Mouse (Mus musculus): ENCODE measurements at regions not wholly inside any gene's neighbourhood (a gene's known extent, or its start where the extent isn't known, plus 50 kb on each side); places are given as distances from the start of the nearest gene placed in this dataset.

- no peak for DNase-seq
Observed at GRCm38 (mm10) chr2:110426881-110427280, 63.9 kb upstream of the Fibin start.

DNA sequence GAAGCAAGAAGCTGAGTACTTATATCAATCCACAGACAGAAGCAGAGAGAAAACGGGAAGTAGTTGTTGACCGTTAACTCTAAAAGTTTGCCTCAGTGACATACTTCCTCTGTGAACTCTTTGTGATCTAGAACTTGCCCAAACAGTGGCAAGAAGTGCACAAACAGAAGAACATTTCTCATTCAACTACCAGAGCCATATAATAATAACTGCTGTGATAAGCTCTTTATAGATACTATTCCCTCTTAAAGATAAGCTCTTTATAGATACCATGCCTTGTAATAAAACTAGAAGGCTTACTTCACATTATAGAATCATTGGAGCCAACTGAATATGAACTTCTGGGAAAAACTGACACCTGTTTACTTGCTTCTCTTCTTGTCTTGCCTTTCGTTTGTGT, 89.7 kb upstream of the Fibin start:
- no peak for DNase-seq

DNA sequence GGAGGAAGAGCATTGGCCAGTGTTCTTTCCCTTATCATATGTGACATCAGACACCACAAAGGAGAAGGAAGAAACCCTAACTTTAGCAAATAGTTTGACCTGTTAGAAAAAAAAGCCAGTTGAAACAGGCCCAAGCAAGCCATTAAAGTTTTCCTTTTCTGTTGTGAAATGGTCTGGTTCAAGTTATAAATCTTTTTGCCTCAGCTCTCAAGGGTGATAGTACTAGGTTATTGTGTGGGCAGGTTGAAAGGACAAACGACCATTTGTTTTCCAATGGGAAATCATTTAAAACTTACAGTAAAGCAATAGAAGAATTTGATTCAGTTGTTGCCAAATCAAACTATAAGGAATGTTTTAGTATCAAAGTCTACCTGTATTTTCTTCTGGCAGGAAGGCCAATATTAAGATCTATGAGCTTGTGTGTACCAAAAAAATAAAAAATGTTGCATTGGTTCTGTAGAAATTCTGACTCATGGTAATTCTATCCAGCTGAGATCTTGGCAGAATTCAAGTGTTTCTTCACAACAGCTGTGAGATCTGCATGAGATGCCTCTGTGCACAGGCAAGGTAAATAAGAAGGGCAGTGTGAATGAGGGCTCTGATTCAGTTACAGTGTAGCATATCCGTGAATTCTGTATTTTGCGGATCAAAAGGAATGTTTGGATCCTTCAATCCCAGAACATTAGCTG, 109.5 kb upstream of the Fibin start:
- DNase-seq = no peak

DNA sequence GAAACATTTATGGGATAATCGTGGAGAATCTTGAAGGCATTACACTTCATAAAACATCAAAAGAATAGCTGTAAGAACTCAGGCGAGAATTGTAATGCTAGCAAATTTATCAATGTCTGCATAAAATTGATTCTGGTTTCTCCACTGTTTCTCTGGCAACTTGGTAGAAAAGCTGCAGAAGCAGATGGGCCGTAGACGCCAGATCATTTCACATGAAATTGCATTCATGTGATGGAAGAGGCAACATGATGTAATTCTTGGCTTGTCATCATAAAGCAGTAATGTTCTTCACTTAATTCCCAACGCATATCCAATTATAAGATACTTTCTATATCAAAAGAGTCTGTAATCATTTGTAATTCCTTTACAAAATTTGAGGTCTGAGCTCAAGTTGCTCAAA, 113.6 kb upstream of the Fibin start:
- no peak for DNase-seq

DNA sequence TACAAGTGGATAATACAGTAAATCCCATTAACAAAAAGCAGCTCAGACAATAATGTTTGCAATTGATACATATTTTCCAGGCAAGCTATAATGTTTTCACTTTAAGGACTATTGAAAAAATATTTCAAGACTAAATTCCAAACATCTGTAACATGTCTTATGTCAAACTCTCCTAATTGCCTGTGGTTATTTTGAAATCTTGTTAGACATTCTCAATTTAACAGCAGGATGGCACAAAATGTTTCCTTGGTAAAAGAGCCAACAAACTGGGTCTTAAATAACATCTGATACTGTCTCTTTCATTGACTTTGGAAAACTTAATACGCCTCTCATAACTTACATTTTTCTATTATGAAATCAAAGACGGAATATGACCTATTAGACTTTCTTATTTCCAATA, 115.8 kb upstream of the Slc5a12 start:
- DNase-seq = no peak

DNA sequence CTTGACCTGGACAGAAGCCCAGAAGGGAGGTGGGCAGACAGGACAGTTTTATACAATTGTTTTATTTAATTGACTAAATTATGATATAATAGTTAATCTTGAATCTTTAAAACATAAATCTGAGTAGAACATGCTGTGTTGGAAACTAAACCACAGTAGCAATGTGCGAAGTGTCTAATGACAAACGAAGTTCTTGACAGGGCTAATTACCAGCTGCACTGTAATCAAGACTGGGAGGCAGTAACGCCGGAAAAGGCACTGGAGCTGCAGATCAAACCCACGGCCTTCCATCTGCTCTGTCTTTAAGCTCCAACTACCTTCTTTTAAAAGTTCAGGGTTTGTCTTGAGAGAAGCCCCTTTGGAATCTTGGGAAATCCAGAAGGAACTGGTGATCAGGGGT, 110.9 kb upstream of the Slc5a12 start:
- no peak for DNase-seq

DNA sequence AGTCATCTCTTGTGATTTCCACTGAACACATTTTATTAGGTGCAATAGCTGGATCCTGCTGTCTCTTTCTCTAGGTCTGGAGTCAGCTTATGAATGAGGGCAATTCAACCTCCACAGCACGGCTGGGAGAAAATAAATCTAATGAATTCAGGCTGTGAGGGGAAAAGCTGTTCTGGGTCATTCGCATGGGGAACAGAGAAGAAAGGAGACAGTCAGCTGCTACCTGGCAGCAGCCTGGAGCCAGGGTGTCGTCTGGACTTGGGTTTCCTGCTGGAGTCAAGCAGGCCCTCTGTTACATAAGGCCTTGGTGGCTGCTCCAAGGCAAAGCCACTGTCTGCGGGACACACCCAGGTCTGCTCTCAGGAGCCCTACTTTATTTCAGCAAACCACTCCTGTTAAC, 110.4 kb upstream of the Slc5a12 start:
- peak; percentile 22 for DNase-seq

DNA sequence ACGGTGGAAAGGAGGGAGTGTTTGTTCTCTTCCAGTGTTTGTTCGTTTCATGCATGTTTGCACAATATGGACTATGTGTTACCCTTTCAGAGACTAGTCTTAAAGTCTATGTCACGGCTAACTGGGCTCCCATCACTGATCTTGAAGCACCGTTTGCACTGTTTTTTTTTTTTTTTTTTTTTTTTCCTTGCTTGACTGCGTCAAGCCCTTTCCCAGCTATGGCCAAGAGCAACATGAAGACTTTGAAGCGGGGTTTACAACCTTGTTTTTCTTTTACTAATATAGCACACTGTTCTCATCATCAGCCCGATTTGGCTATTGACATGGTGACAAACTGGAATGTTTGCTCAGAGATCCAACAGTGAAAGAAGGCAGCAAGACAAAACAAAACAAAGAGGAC, 109.1 kb upstream of the Slc5a12 start:
- DNase-seq = no peak

- DNase-seq = no peak
Observed at GRCm38 (mm10) chr2:110501786-110502185, 95.3 kb upstream of the Slc5a12 start.

DNA sequence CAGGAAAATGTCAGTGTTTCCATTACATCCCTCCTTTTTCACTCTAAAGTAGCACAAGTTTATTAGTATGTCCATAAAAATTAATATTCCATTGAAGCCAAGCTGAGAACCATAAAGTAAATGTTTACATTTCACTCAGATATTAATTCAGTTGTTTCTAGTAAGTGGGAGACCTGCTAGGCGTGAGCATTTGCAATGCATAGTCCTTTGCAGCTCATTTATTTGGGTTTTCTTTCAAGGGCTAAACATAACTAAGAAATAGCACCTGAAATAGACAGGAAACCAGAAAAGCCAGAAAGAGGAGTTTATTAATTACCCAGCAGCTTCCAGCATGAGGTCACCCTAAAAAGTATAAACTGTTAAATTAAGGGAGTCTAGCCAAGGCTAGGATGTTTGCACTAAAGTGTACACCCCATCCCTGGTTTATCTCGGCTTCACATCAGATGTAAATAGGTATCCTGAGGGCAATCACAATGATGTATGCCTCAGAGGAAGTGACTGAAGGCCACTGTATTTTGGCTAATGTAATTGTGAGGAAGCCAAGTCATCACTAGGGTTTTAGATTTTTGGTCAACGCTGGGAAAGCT, 88.8 kb upstream of the Slc5a12 start:
- no peak for DNase-seq

DNA sequence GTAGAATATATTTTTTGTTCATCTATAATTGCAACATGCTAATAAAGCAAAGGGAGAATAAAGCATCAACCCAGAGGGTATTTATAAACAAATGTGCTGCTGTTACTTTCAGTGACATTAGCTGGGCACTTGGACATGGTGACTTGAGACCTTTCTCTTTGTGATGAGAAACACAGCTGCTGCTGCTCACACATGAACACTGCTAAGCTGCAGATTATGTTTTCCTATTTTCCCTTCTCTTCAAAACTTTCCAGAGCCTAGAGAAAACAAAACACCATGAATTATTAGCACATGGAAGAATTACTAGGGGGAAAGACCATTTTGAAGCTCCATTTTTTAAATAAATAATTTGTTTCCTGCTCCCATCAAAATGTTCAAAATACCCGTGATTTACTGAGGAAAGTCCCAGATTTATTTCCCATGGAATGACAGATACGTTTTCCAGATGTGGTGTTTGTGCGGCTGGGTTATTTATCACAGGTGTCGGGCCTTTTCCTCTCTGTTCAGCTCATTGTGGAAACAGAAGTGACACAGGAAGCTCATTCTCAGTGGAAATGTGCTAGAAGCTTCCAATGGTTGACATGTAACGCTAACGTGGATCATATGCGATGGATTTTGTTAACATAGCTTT, 73.8 kb upstream of the Slc5a12 start:
- no peak for DNase-seq

DNA sequence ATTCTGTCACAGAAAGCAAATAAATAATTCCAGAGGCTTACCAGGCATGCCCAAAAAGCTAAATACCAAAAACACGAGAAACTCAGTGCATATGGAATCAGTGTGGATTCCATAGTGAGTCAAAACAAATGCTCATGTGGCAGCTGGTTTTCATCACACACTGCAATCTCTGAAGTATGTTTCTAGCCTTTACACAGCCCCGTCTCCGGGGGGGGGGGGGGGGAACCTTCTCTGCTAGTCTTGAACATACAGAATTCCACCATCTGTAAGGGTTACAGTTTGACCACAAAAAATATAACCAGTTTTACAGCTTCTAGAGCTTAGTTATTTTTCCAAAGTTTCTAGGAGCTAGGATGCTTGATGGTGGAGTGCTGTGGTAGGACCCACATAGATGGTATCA, 68.9 kb upstream of the Slc5a12 start:
- no peak for DNase-seq

- no peak for DNase-seq
Observed at GRCm38 (mm10) chr2:110540140-110540539, 57.0 kb upstream of the Slc5a12 start.

GRCm38 (mm10) chr2:110540570-110541357, 56.3 kb upstream of the Slc5a12 start:
- DNase-seq = no peak

GRCm38 (mm10) chr2:110541358-110541737, 55.8 kb upstream of the Slc5a12 start:
- DNase-seq = no peak
